Mouse (Mus musculus) CD4-positive, CD25-positive, alpha-beta regulatory T cell, adult 2 months (primary cell): Measurements from ENCODE around the gene Kcnc2.

Experiments used
- DNase-seq: peaks from one replicate; pipeline ENCODE4 v3.0.0-alpha.2; 2012; ENCODE audit warnings: low read depth, low spot score

The Kcnc2 gene

GRCm38 (mm10) chr10:112394399-112394970 is 123.6 kb downstream of the Kcnc2 start:
- DNase-seq = no peak

- DNase-seq = no peak
Observed at GRCm38 (mm10) chr10:112397194-112397593, 126.3 kb downstream of the Kcnc2 start.

GRCm38 (mm10) chr10:112400591-112401404 is 129.9 kb downstream of the Kcnc2 start:
- DNase-seq = no peak

GRCm38 (mm10) chr10:112409525-112409924 is 138.6 kb downstream of the Kcnc2 start:
- no peak for DNase-seq

GRCm38 (mm10) chr10:112423327-112423726 is 152.4 kb downstream of the Kcnc2 start:
- DNase-seq = no peak

- no peak for DNase-seq
Observed at GRCm38 (mm10) chr10:112436950-112437349, 166.0 kb downstream of the Kcnc2 start.

GRCm38 (mm10) chr10:112444640-112445039 is 173.7 kb downstream of the Kcnc2 start:
- no peak for DNase-seq

- no peak for DNase-seq
Observed at GRCm38 (mm10) chr10:112450910-112451309, 180.0 kb downstream of the Kcnc2 start.

- DNase-seq = no peak
Observed at GRCm38 (mm10) chr10:112468689-112469384, 197.9 kb downstream of the Kcnc2 start.

GRCm38 (mm10) chr10:112474122-112474810 is 203.3 kb downstream of the Kcnc2 start:
- no peak for DNase-seq

- DNase-seq = no peak
Observed at GRCm38 (mm10) chr10:112481461-112481860, 210.5 kb downstream of the Kcnc2 start.

GRCm38 (mm10) chr10:112481921-112482607 is 211.1 kb downstream of the Kcnc2 start:
- DNase-seq = no peak

- no peak for DNase-seq
Observed at GRCm38 (mm10) chr10:112484387-112485105, 213.6 kb downstream of the Kcnc2 start.

- no peak for DNase-seq
Observed at GRCm38 (mm10) chr10:112485819-112486218, 214.9 kb downstream of the Kcnc2 start.

GRCm38 (mm10) chr10:112488751-112489150 is 217.8 kb downstream of the Kcnc2 start:
- DNase-seq = no peak
